Mouse (Mus musculus) embryonic facial prominence, embryonic 14.5 days (tissue): ENCODE measurements around the gene Gm21974. TPM values are rescaled to one million over a fixed set of nuclear protein-coding genes. Genes with fewer than 3 reads are reported as not detected.
A peak's percentile ranks its signal among the peaks of the same experiment; 100 is the strongest.
"Not testable (repeated sequence)": the region's sequence is repeated elsewhere in the genome, so short reads cannot be mapped to it uniquely, and the experiment has no call there.

Experiments
- ATAC-seq: fragments of 200-750 bp; cut with Nextera tagmentation; 2 replicates; pipeline ENCODE4 v1.8.0; 2017; ENCODE audit warnings: low read depth, moderate number of reproducible peaks, moderate TSS enrichment
- DNase-seq: peaks from one replicate; pipeline ENCODE4 v3.0.0-alpha.2; 2015; ENCODE audit warnings: low spot score
- H3K27ac ChIP-seq: fragments of 300-500 bp; sonication (generic); replicated peaks from 2 replicates; pipeline ENCODE4 v1.5.1; 2014; ENCODE audit warnings: low read depth, mild to moderate bottlenecking, low read length, moderate library complexity
- H3K27me3 ChIP-seq: fragments of 300-500 bp; sonication (generic); replicated peaks from 2 replicates; pipeline ENCODE4 v1.6.1; 2014; ENCODE audit warnings: low read length; ENCODE audit not compliant: control insufficient read depth, insufficient read depth
- H3K36me3 ChIP-seq: fragments of 300-500 bp; sonication (generic); 2 replicates; pipeline ENCODE4 v1.6.1; 2014; ENCODE audit warnings: low read length, mixed read lengths; ENCODE audit not compliant: control insufficient read depth, insufficient read depth
- H3K4me1 ChIP-seq: fragments of 300-500 bp; sonication (generic); 2 replicates; pipeline ENCODE4 v1.6.1; 2014; ENCODE audit warnings: antibody characterized with exemption, low read length; ENCODE audit not compliant: control insufficient read depth, insufficient read depth
- H3K4me2 ChIP-seq: fragments of 300-500 bp; sonication (generic); 2 replicates; pipeline ENCODE4 v1.6.1; 2014; ENCODE audit warnings: low read depth, mild to moderate bottlenecking, low read length, moderate library complexity, mixed read lengths
- H3K4me3 ChIP-seq: fragments of 300-500 bp; sonication (generic); 2 replicates; pipeline ENCODE4 v1.5.1; 2014; ENCODE audit warnings: low read depth, mild to moderate bottlenecking, low read length
- H3K9ac ChIP-seq: fragments of 300-500 bp; sonication (generic); 2 replicates; pipeline ENCODE4 v1.6.1; 2014; ENCODE audit warnings: low read depth, mild to moderate bottlenecking, low read length, moderate library complexity, mixed read lengths
- H3K9me3 ChIP-seq: fragments of 300-500 bp; sonication (generic); 2 replicates; pipeline ENCODE4 v1.6.1; 2016; ENCODE audit warnings: low read length; ENCODE audit not compliant: control insufficient read depth
- WGBS: fragments of 180-500 bp; shearing (Covaris S2); extraction: QIAGEN DNeasy Blood & Tissue Kit; methylation state at CpG from one replicate; pipeline ENCODE4 v1.1.7; 2014; 5-methylcytosine and 5-hydroxymethylcytosine counted together
- polyA plus RNA-seq: library from polyadenylated mRNA; unstranded; fragments of >200 nt; fragmentation: Nextera tagmentation; extraction: Ambion mirVana; gene quantifications from 2 replicates; pipeline ENCODE4 v1.2.1, GENCODE M21; 2014

Gene Gm21974
- not detected in 2 replicates for polyA plus RNA-seq

DNA sequence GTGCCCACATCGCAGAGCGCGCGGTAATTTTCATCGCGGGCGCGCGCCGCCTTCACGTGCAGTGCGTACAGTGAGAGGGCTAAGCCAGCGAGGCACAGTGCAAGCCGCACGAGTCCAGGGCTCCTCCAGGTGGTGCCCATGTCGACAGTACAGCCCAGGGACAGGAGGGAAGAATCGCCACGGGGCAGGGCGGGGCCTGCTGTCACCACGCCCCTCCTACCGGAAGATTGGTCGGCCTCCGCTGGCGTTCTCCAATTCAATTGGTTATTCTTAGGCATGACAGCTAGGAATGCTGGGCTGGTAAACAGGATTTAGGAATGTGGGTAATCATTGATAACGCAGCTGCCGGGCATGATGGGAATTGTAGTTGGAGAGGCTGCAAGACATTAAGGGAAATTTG lies at the start of gene Gm21974, which contains the start of gene Vkorc1:
Gene Gm21974 (minus strand): TSS at position 13 of the 400 bp plus-strand sequence.
Gene Vkorc1 (minus strand): TSS at position 176 of the 400 bp plus-strand sequence.
- peak within 1 kb of the TSS; percentile 74 for H3K27ac ChIP-seq
- no peaks in the 10 kb centered on the region for H3K27me3 ChIP-seq
- ATAC-seq = peak; percentile 97
- peak within 1 kb of the TSS; percentile 82 for H3K4me2 ChIP-seq
- DNase-seq = peak; percentile 99
- peak within 1 kb of the TSS; percentile 79 for H3K9ac ChIP-seq
- under 1% methylated on average over 25 of the region's 26 CpGs for WGBS
- peaks cover 20% of the 10 kb centered on the region for H3K36me3 ChIP-seq
- peak within 1 kb of the TSS; percentile 57 for H3K4me3 ChIP-seq
- H3K4me1 ChIP-seq = peaks cover 7% of the 10 kb centered on the region; the same call in 1 of the 2 replicates
- no peaks in the 10 kb centered on the region for H3K9me3 ChIP-seq

DNA sequence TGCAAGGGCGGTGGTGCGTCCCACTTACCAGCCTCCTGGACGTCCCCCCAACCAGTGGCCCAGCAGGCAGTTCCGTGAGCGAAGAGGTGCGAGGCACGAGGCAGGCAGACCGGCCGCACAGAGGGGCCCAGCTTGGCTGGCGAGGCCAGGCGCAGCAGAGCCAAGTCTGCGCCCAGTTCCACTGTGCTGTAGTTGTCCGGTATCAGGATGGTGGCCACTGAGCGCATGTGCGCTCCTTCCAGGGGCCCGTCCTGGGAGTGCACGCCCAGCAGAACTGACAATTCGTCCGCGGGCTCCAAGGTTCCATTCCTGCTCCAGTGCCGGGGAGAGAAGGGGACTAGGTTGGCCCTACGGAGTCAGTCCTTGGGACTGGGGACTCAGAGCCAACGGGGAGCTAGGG lies 49.4 kb upstream of the Gm21974 start:
- WGBS = 14% methylated on average over 23 of the region's 23 CpGs
- ATAC-seq = peak; percentile 62; the same call in 1 of the 2 replicates
- peak overlapping the region; percentile 29 for H3K4me2 ChIP-seq

DNA sequence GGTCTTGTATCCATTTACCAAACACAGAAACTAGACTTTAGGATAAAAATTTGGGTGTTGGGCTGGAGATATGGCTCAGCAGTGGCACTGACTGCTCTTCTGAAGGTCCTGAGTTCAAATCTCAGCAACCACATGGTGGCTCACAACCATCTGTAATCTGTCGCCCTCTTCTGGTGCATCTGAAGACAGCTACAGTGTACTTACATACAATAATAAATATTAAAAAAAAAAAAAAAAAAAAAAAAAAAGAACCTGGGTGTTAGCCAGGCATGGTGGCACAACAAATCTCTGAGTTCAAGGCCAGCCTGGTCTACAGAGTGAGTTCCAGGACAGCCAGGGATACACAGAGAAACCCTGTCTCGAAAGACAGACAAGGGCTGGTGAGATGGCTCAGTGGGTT lies 46.8 kb upstream of the Gm21974 start:
- ATAC-seq = not testable (repeated sequence)
- WGBS = 53% methylated on average over 2 of the region's 2 CpGs

More for the DNA sequence above, 49.4 kb upstream of the Gm21974 start:
- Histone ChIP-seq H3K4me1 (no peaks in the 10 kb centered on the region), H3K36me3 (no peaks in the 10 kb centered on the region), H3K9ac (peak overlapping the region; percentile 31; the same call in 1 of the 2 replicates), H3K4me3 (0 out of 2 replicates have a peak overlapping the region, but pooled peaks have one; percentile 10), H3K27me3 (peaks cover 29% of the 10 kb centered on the region), H3K27ac (no peak overlapping the region), H3K9me3 (no peaks in the 10 kb centered on the region)
- no peak for DNase-seq

DNA sequence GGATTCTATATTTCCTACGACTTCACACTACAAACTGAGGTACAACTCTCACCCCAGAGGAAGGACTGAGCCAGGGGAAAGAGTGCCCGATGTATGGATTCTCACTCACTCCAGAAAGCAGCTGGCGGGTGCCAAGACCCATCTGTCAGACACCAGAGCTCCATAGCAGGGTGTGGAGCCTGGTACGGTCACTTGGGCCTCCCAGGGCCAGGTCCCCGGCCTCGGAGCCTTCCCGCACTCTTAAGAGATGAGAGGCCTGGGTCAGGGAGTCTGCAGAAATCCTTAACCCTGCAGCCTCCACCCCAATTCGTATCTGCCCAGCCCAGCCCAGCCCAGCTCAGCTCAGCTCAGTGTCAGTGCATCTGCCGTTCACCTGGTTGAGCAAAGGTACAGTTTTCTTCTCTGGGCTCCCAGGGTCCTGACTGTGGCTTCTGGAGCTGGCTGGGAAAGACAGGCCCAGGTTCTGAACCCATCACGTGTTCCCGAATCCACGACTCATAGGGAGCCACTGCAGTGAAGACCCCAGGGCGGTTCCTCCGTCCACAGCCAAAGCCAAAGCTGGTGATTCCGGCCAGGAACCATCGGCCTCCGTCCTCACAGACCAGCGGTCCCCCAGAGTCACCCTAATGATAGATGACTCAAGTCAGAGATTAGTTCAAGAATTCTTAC lies 41.1 kb upstream of the Gm21974 start:
- no peak overlapping the region for H3K27ac ChIP-seq

More for the DNA sequence above, 46.8 kb upstream of the Gm21974 start:
- not testable (repeated sequence) for H3K4me3 ChIP-seq, H3K4me2 ChIP-seq, H3K36me3 ChIP-seq, H3K4me1 ChIP-seq, H3K9ac ChIP-seq, DNase-seq, H3K9me3 ChIP-seq, H3K27ac ChIP-seq
- peaks cover 29% of the 10 kb centered on the region for H3K27me3 ChIP-seq

DNA sequence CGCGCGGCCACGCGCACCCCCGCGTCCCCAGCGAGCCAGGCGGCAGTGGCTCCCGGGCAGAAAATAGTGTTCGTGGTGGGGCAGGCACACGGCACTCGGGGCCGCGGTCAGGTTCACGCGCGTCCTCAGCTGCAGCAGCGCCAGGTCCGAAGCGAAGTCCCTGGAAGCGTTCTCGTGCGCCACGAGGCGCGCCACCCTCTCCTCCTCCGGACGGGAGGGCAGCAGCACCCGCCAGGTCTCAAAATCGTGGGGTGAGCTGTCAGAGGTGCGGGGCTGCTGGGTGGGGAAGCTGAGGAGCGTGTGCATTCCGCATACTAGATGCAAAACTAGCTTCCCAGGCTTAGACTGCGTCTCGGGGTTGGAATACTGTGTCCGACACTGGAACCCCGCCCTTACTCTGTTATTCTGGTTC lies 40.5 kb upstream of the Gm21974 start:
- peaks cover 13% of the 10 kb centered on the region for H3K4me1 ChIP-seq
- peak overlapping the region; percentile 77 for H3K4me3 ChIP-seq
- H3K9ac ChIP-seq = peak overlapping the region; percentile 68
- WGBS = under 1% methylated on average over 27 of the region's 38 CpGs
- ATAC-seq (peak; percentile 31), DNase-seq (peak; percentile 29)
- no peaks in the 10 kb centered on the region for H3K9me3 ChIP-seq
- H3K4me2 ChIP-seq = peak overlapping the region; percentile 81
- no peaks in the 10 kb centered on the region for H3K36me3 ChIP-seq
- H3K27me3 ChIP-seq = no peaks in the 10 kb centered on the region
- peak overlapping the region; percentile 65; the same call in 1 of the 2 replicates for H3K27ac ChIP-seq

More for the DNA sequence above, 41.1 kb upstream of the Gm21974 start:
- H3K4me3 ChIP-seq = peak overlapping the region; percentile 77
- H3K4me2 ChIP-seq = peak overlapping the region; percentile 81
- no peaks in the 10 kb centered on the region for H3K9me3 ChIP-seq
- WGBS = 57% methylated on average over 18 of the region's 18 CpGs
- H3K4me1 ChIP-seq = peaks cover 12% of the 10 kb centered on the region
- no peak for ATAC-seq
- H3K27me3 ChIP-seq = no peaks in the 10 kb centered on the region
- DNase-seq = no peak
- peak overlapping the region; percentile 68 for H3K9ac ChIP-seq
- no peaks in the 10 kb centered on the region for H3K36me3 ChIP-seq

DNA sequence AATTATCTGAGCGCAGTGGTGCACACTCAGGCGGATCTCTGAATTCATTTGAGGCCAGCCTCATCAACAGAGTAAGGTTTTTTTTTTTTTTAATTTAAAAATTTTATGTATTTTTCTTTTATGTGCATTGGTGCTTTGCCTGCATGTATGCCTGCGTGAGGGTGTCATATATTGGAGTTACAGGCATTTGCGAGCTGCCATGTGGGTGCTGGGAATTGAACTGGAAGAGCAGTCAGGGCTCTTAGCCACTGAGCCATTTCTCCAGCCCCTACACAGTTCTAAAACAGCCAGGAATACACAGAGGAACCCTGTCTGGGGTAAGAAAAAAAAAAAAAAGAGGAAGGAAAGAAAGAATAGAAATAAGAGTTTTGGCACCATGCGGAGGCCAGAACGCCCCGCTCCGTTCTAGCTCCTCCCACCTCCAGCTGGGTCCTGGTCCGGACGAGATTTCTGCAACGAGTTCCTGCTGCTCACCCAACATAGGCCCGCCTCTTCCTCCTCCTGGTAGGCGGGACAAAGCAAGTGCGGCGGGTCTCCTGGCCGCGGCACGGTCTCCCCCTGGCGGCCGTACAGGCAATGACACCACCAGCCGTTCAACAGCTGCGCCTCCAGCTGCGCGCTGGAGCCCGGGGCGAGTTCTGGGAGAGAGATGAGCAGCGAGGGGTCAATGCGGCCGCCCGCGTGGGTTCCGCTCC lies 39.9 kb upstream of the Gm21974 start:
- ATAC-seq (peak; percentile 95), DNase-seq (peak; percentile 98)
- 0 out of 2 replicates have a peak, but pooled peaks cover 2% of the 10 kb centered on the region for H3K27me3 ChIP-seq
- WGBS = 8% methylated on average over 24 of the region's 32 CpGs
- peaks cover 13% of the 10 kb centered on the region for H3K4me1 ChIP-seq
- H3K36me3 ChIP-seq = no peaks in the 10 kb centered on the region
- peak overlapping the region; percentile 81 for H3K4me2 ChIP-seq
- no peaks in the 10 kb centered on the region for H3K9me3 ChIP-seq
- peak overlapping the region; percentile 78 for H3K27ac ChIP-seq
- peak overlapping the region; percentile 77 for H3K4me3 ChIP-seq
- peak overlapping the region; percentile 68 for H3K9ac ChIP-seq

DNA sequence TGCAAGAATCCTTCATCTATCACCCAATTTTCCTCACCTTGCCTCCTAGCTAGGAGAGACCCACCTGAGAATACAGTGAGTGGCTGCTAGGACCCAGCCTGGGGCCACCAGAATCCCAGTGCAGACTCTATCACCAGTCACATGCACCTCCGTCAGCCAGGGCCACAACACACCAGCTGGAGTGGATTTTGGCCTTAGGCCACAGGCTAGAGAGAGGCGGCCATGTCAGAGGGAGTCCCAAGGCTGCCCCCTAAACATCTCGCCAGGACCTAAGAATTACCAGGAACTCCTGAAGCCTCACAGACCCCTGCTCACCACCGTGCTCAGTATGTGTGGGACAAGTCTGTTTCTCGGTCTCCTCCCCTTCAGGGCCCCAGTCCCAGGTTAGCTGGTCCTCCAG lies 38.8 kb upstream of the Gm21974 start:
- Histone ChIP-seq H3K4me1 (peaks cover 13% of the 10 kb centered on the region), H3K27me3 (peaks cover 9% of the 10 kb centered on the region; the same call in 1 of the 2 replicates), H3K9me3 (no peaks in the 10 kb centered on the region), H3K9ac (0 out of 2 replicates have a peak overlapping the region, but pooled peaks have one; percentile 58), H3K4me2 (no peak overlapping the region), H3K36me3 (no peaks in the 10 kb centered on the region), H3K27ac (no peak overlapping the region), H3K4me3 (no peak overlapping the region)
- 72% methylated on average over 5 of the region's 5 CpGs for WGBS
- no peak for ATAC-seq
- DNase-seq = no peak

DNA sequence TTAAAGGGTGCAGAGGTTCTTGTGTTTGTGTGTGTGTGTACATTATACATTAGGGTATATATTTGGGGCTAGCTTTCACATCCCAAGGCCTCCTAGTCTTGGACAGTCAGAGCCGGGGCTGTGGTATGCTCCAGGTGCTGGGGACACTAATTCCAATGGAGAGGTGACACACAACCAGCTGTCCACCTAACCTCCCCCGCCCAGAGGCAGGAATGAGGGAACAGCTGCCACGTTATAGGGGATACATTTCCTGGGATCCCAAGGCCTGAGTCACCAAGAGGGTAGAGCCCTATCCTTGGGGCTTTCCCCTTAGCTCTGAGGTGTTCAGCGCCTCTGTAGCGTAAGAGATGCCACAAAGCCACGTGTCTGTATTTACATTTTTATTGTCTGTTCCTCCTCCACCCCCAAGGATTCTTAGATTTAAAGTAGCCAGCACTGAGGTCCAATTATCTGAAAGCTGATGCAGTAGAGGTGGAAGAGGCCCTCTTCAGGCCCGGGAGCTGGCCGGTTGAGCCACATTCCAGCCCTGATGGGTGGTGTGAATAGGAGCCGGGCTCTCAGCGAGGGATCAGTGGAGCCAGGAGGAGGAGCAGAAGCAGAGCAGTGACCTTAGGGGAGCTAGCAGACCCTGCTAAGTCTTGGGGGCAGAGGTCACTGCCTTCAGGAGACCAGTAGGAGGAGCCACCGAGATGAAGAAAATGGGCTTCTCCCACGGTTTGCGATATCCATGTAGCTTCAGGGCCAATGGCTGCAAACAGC lies 37.2 kb upstream of the Gm21974 start:
- no peak overlapping the region for H3K4me2 ChIP-seq
- H3K9me3 ChIP-seq = no peaks in the 10 kb centered on the region
- H3K4me1 ChIP-seq = peaks cover 13% of the 10 kb centered on the region
- H3K27ac ChIP-seq = no peak overlapping the region
- 16% methylated on average over 13 of the region's 13 CpGs for WGBS
- DNase-seq = peak; percentile 72
- peak; percentile 24; the same call in 1 of the 2 replicates for ATAC-seq
- H3K36me3 ChIP-seq = no peaks in the 10 kb centered on the region
- H3K4me3 ChIP-seq = no peak overlapping the region
- H3K27me3 ChIP-seq = peaks cover 18% of the 10 kb centered on the region; the same call in 1 of the 2 replicates
- H3K9ac ChIP-seq = no peak overlapping the region
